Mouse (Mus musculus): Measurements from ENCODE around the gene Olfr239.
"Not testable (repeated sequence)": the region's sequence is repeated elsewhere in the genome, so short reads cannot be mapped to it uniquely, and the experiment has no call there.

The Olfr239 gene

DNA sequence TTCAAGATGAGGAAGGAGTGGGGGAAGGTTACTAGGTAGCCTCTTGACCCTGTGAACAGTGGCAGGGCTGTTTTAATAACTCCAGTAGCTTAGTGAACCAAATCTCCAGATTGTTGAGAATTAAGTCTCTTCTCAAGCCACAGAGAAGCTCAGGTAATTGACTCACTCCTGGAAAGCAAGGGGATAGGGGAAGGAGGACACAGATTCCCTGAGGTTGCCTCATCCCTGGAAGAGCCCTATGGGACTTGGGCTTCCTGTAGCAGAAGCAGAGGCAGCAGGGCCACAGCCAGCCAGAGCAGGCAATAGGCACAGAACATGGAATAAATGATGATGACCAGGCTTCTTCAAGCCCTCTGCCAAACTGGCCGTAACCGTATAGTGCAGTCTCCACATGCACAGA is at the start of gene Olfr239:
Olfr239 (plus strand) TSS at position 301 of the 400 bp plus-strand sequence.
- not testable (repeated sequence) for DNase-seq (ENCODE audit: low read depth, low spot score)

DNA sequence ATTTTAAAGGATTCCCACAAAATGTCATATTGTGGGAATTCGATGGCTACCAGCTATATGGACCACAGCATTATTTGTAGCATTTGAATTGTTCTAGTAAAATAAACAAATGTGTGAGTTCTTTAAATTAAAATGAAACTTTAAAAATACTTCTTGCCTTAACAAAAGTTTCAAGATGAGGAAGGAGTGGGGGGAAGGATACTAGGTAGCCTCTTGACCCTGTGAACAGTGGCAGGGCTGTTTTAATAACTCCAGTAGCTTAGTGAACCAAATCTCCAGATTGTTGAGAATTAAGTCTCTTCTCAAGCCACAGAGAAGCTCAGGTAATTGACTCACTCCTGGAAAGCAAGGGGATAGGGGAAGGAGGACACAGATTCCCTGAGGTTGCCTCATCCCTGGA is 23.0 kb upstream of the Olfr239 start, which contains the start of gene Olfr55:
Olfr55 (plus strand) TSS at position 301 of the 400 bp plus-strand sequence.
- DNase-seq (ENCODE audit: low read depth, low spot score): not testable (repeated sequence)

DNA sequence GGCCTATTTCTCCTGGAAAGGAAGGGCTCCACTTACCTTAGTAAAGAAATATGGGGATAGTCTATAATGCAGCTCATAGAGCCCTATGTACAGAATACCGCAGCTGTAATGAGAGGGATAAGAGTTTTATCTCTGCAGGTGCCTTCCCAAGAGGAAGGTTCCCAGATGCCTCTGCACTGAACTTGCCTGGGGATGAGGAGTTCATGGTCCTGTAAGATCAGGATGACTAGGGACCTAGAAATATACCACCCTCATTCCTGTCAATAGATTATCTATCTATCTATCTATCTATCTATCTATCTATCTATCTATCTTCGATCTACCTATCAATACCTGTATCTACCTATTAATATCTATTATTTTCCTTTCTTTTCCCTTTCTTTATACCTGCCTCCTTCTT is 30.5 kb downstream of the Olfr239 start, which contains the start of gene Olfr1564:
Olfr1564 (minus strand) TSS at position 101 of the 400 bp plus-strand sequence.
- DNase-seq (ENCODE audit: low read depth, low spot score): no peak

DNA sequence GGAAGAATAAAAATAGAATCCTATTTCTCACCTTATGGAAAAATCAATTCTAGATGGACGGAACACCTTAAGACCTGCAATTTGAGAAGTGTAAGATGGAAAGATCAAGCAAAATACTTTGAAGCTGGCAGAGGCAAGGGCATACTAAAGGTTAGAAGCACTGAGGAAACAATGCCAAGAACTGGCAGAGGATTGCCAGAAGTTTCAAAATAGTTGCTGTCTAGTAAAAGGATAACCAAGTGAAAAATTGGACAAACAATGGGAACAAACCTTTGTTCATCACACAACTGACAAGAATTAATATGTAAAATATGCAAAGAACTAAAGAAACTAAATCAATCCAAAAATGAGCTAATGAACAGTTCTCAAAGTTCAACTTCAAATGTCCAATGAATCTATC is 45.5 kb downstream of the Olfr239 start:
- not testable (repeated sequence) for DNase-seq (ENCODE audit: low read depth, low spot score)

Measured in A20 (cell line).